Mouse (Mus musculus) cerebellum, postnatal 36 days (tissue): ENCODE measurements at regions not wholly inside any gene's neighbourhood (a gene's known extent, or its start where the extent isn't known, plus 50 kb on each side); places are given as distances from the start of the nearest gene placed in this dataset.
A peak's percentile ranks its signal among the peaks of the same experiment; 100 is the strongest.

ENCODE experiments used
- DNase-seq, 2 experiments: peaks; one replicate each; pipeline ENCODE4 v3.0.0; 2021 to 2022; ENCODE audit warnings: mixed read lengths in 2 of 2

DNA sequence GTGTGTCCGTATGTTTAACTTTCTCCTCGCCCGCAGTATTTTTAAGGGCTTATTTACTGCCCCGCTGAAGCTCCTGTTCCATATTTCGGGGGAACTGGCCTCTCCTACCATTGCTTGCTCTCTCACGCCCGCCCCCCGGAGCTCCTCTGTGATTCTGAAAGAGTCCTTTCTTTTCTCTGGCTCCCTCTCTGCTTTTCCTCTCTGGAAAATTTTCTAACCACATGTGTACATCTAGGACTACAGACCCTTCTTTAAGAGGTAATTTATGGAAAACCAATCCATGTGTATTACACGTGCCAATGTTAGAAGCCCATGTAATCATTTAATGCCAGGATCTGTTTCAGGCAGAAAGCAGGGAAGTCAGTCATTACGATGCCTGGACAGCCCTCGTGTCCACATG is 106.6 kb upstream of the Oxgr1 start:
- no peak for DNase-seq

DNA sequence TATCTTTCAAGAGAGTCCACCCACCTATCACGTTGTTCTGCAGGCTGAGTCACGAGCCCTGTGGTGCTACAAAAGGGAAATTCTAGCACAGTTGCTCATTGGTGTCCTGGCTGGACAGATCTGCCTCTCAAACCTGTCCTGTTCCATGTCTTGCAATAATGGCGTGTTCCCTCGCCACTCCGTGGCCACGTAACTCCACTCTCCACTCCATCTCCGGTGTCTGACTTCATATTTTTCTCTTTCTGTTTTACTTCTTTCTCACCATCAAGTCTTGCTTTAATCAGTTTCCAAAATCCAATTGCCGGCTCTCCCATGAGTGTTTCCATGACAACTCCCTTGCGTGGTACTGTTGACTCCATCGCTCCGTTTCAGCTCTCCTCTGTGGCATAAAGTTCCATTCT is 107.1 kb upstream of the Oxgr1 start:
- no peak for DNase-seq

DNA sequence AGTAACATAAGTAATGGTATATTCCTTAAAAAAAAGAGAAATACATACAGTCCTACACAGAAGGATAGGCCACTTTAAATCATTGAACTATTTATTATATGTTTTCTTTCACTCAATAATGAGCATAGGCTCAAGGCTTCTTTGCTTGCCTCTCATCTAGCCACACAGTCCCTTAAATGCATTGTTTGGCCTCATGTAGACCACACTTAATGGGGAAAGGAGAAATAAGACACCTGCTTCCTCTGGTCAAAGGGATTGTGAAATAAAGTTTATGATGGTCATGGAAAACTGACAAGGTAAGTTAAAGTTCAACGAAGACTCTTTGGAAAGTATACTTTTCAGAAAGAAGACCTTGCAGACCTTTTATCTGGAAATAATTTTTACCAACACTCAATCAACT is 108.4 kb upstream of the Oxgr1 start:
- no peak for DNase-seq

DNA sequence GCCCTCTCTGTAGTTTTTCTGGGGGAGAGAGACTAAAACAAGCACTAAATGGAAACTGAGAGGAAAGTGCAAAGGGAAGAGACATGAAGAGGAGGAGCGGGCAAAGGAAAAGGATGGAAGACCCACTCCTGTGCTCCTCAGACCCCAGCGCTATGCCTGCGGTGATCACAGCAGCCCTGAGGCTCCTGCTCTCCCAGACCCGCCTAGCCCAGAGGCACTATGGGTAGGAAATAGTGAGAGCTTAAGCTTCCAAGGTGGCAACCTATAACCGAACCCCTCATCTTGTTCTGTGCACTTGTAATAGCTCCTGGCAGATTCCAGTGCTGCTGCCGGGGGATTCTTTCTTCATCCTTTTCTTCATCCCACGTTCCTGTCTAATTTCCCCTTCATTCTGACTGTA is 112.2 kb upstream of the Oxgr1 start:
- no peak for DNase-seq

DNA sequence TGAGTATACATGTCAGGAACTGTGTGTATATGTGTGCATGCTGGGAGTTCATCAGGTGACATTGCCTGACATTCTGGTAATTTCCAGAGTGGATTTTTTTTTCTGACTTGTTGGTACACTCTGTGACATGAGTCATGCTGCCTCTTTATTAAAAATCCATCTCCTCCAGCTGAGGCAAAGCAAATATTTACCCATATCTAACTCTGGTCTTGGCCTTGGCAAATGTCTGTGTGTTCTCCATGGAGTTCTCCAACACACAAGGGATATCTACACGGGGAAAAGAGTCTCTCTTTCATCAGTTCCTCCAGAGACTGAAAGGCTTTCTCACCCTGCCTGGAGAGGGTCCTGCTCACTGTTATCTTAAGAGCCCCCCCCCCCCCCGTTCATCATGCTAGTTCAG is 111.3 kb upstream of the Mbnl2 start:
- no peak for DNase-seq

DNA sequence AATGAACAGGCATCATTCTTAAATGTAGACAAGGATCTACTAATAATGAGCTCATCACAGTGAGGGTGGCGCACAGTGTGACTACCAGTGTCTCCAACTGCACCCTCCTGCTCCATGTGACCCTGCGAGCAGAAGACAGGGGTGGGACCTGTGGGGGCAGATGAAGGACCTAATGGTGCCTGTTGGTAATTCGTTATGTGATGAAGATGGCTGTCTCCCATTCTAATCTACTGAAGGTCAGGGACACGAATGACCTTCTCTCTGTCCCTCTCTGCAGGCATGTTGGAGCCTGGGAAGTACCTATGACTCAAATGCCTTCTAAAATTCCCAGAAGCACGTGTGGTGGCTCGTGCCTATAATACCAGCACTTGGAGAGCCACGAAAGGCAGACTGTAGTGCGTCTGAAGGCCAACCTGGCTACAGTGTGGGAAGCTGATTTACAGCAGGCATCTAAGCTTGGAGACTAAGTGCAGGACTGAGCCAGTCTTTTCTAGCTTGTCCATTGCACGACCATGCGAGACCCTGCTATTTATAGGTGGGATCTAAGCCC is 109.9 kb upstream of the Mbnl2 start:
- no peak for DNase-seq

DNA sequence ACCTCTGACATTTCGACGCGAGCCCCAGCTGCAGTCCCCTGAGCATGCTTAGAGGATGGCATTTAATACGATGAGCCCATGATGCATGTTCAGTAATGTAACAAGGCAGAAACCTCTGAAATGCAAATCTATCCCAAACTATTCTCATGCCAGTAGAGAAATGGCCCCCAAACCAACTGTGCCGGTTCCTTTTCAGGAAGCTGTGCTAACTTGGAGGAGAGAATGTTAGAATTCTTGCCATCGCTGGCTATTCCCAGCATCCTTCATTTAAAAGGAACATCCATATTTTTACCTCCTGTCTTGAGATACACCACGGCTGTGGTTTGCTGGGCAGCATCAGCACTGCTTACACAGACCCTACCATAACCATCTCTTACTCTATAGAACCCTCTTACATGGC is 104.7 kb upstream of the Mbnl2 start:
- DNase-seq, result no peak

DNA sequence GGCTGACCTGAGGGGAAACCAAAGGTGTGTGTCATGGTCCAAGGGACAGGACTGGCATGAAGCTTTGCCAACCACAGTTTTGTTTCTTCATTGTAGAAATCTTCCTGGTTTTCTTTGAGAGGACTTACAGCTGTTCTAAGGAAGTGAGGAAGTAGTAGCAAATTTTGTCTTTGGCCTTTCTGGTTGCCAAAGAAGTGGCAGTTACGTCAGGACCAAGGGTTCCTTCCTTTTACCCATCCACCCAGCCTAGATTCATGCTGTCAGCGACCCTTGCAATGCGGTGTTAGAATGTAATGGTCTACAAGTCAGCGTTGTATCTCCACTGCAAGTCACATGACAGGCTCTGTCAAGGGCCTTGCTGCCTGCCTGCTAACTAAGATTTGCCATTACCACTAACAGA is 103.4 kb upstream of the Mbnl2 start:
- DNase-seq, result no peak

DNA sequence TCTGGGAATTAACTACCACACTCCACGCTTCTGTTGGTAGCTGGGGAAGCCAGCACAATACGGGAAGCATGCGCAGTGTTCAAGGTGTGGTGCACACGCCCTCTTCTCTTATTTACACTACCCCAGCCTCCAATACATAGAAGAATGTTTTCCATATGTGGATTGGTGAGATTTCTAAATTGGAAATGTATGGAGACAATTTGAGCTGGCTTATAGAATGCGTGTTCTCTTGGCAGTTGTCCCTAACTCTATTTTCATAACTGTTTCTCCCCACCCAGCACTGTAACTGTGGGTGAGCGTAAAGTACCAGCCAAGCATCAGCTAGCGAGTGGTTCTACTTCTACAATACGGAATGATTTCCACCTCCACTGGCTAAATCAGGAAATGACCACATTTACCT is 102.6 kb upstream of the Mbnl2 start:
- no peak for DNase-seq

DNA sequence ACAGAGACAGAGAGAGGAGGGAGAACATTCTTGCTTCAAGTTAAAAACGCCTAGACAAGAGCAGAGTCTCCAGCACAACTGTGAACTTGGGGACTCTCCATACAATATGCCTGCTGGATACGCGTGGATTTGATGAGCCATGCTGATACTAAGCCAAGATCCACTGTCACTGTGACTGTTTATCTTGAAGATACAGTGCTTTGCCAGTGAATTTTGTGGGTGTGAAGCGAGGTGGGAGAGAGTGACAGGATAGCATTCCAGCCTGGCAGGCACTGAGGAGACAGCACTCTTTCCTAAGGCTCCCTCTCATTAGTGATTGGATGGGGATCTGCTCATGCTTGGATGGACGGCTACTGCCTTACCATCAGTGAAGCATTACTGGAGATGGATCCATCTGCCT is 100.9 kb upstream of the Mbnl2 start:
- DNase-seq, result no peak

DNA sequence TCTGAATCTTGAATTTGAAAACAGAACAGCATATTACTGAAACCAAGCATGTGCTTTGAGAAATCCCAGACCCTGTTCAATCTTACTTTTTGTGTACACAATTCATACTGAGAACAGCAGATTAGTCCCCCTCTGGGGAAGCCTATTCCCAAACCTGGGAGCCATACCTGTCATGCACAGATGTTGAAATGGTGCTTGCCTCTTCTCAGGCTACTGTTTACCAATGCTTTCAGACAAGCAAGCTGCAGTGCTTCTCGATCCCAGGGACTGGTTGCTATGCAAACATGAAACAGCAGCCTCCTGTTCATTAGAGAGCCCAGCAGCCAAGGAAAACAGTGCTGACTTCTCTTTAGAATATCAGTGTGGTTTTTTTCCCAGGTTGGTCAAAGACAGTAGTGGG is 80.3 kb upstream of the Mbnl2 start:
- no peak for DNase-seq

DNA sequence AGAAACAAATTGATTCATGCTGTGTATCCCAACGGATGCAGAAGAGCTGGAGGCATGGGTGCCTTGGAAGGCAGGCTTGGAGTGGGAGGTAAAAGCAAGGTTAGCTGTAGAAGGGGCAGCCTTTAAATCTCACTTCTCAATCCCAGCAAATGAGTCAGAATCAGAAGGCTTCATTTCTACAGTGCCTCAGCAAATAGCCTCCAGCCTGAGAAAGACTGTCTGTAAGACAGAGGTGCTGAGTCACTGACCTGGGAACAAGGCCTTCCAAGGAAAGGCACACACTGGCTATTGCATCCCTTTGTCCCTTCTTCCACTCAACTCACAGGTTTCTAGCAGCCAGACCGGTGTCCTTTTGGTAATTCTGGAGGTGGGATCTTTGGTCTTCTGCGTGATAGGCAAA is 63.7 kb upstream of the Mbnl2 start:
- DNase-seq, result no peak

DNA sequence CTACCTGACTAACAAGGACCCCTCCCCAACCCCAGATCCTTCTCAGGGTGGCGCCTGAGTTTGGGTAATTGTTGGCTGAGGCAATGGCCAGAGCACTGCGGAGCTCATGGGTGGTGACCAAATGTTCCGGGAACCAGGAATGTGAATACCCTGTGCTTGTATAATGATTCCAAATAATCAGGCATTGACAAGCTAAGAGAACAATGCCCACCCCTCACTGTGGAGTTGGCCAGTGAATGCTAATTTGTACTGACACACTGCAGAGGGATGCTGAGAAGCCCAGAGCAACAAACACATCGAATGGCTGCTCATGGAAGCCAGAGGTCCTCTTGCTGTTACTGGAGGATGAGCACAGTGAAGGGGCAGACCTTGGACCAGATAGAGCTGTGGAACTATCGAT is 62.8 kb upstream of the Mbnl2 start:
- no peak for DNase-seq

DNA sequence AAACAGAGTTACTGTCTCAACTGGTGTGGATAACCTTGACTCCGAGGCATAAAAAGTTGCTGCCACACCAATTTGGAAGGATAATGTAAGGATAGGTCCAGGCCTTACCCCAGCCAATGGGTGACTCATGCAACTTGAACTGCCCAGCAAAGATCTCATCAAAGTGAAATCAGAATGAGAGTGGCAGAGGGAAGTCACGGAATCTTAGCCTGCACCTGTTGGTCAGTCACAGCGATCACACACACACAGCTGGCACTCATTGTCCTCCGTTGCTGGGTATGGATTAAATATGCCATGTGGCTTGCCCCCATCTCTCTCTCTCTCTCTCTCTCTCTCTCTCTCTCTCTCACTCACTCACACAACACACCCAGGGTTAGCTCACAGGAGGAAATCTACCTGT is 56.2 kb upstream of the Mbnl2 start:
- DNase-seq, result no peak

DNA sequence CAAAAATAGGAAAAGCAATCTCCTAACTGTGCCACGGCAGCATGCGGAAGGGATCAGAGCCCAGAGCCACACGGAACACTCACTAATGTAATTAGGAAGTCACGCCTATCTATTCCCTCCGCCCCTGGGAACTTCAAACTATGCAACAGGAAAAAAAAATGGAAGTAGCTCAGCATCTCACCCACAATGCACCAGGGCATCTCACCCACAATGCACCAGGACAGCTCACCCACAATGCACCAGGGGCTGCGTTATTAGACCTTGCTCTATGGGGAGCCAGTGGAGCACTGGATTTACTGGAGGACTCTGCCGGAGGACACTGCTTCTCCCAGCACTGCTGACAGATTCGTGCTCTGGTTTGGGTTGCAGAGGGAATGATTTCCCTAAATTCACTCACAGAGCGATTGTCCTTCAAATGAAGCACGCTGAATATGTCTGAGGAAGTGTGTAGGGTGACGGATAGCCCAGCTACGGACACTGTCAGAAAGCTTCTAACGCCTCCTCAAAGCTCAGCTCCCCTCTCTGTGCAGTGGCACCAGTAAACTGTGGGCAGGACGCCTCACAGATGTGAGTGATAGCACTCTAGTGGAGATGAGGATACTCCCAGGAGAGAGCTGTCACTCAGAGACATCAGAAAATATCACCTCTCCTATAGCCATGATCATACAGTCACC is 51.8 kb upstream of the Mbnl2 start:
- DNase-seq, result peak; percentile 12 to 13

DNA sequence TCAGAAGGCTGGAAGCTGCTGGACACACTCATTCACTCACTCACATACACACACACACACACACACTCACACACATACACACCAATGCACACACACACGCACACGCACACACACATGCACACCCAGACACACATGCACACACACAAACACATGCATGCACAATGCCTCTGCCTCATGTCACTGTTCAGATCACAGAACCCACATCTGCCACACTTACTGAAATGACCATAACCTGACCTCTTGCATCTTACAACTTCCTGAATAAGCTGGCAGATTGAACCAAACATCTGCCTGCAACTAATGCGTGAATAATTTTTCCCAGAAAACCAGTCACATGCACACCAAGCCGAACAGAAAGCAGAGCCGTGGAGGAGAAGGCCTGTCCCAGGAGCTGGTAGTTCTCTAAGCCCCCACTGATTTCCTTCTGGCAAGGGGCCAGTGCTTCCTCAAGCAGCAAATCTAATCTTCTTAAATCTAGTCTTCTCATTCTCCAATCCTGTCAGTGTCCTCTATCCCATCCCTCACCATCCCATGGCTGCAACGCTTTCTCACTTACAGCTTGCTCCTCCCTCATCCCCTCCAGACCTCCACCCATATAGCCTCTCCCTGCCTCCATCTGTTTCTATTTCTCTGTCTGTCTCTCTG is 51.1 kb upstream of the Mbnl2 start:
- DNase-seq, result peak; percentile 11 to 12

DNA sequence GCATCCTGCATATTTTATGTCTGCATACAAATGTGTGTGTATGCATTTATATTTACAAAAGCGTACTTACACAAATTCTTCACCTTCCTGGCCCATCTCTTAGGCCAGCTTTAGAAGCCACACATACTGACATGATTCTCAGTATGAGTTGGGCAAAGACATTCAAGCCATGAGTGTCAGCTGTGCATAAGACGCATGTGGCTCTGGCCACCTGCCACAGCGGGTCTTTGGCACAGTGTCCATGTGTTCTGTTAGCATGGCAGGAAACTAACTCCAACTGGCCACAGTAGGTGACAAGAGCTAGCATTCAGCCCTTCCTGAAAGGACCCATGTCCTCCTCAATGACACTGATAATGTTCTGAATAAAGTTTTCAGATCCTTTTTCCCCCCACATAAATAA is 49.8 kb upstream of the Mbnl2 start:
- peak; percentile 66 to 69 for DNase-seq
